Mouse (Mus musculus): ENCODE results near the gene Adam12. TPM values are rescaled to one million over a fixed set of nuclear protein-coding genes. Genes with fewer than 3 reads are reported as not detected.

The Adam12 gene
- polyA plus RNA-seq, 1 experiment from 2014 or later: 3.1 TPM

DNA sequence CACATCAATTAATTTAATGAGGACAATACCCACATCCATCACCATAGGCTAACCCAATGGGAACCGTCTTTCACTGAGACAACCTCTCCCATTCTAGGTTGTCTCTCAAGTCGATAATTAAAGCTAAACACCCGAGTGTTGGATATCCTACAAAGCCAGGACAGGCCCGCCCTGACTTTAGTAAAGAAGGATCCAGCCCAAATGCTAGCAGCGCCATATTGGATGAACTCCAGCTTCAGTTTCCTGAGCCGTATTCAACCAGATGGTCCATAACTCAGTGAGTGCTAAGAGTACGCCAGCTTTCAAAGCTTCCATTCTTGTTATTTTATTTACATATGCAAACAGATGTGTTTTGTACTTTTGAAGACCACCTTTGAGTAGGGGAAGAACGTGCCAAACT is 81.6 kb downstream of the Adam12 start:
- Histone ChIP-seq H3K4me3 (ENCODE audit: low read depth, low read length) (no peak overlapping the region), H3K27me3 (ENCODE audit: control insufficient read depth, insufficient read depth, low read length) (no peaks in the 10 kb centered on the region), H3K36me3 (ENCODE audit: control insufficient read depth, insufficient read depth, low read length) (no peaks in the 10 kb centered on the region), H3K9me3 (ENCODE audit: control insufficient read depth, low read length) (no peaks in the 10 kb centered on the region), H3K9ac (ENCODE audit: low read depth, low read length) (no peak overlapping the region), H3K4me1 (replicated peaks; ENCODE audit: control insufficient read depth, insufficient read depth, low read length) (no peaks in the 10 kb centered on the region), H3K27ac (ENCODE audit: low read depth, low read length) (no peak overlapping the region), H3K4me2 (replicated peaks; ENCODE audit: low read depth, low read length) (no peak overlapping the region)
- no peak for DNase-seq (ENCODE audit: low spot score)
- 88% methylated on average over 8 of the region's 8 CpGs for WGBS
- no peak for ATAC-seq (ENCODE audit: low FRiP score)

DNA sequence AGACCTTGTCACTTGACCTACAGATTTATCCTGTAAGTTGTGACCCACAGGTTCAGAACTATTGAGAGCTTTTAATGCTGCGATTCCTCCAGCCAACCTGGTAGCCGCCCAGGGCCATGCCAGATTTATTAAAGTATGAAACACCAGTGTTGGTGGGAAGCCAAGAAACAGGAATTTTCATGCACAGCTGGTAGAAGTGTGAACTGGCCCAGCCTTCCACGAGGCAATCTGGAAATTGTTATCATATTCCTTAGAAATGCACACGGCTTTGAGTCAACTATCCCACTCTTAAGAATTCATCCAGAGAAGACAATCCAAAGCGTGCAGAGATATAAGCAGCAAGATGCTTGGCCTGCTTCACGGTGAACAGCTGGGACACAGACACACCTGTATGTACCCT is 82.6 kb downstream of the Adam12 start:
- DNase-seq (ENCODE audit: low spot score): no peak
- no peaks in the 10 kb centered on the region for H3K4me1 ChIP-seq (replicated peaks; ENCODE audit: control insufficient read depth, insufficient read depth, low read length)
- no peak overlapping the region for H3K4me3 ChIP-seq (ENCODE audit: low read depth, low read length)
- H3K27ac ChIP-seq (ENCODE audit: low read depth, low read length): no peak overlapping the region
- H3K36me3 ChIP-seq (ENCODE audit: control insufficient read depth, insufficient read depth, low read length): no peaks in the 10 kb centered on the region
- no peaks in the 10 kb centered on the region for H3K27me3 ChIP-seq (ENCODE audit: control insufficient read depth, insufficient read depth, low read length)
- 89% methylated on average over 6 of the region's 6 CpGs for WGBS
- no peak overlapping the region for H3K9ac ChIP-seq (ENCODE audit: low read depth, low read length)
- H3K9me3 ChIP-seq (ENCODE audit: control insufficient read depth, low read length): no peaks in the 10 kb centered on the region
- no peak overlapping the region for H3K4me2 ChIP-seq (replicated peaks; ENCODE audit: low read depth, low read length)
- no peak for ATAC-seq (ENCODE audit: low FRiP score)

DNA sequence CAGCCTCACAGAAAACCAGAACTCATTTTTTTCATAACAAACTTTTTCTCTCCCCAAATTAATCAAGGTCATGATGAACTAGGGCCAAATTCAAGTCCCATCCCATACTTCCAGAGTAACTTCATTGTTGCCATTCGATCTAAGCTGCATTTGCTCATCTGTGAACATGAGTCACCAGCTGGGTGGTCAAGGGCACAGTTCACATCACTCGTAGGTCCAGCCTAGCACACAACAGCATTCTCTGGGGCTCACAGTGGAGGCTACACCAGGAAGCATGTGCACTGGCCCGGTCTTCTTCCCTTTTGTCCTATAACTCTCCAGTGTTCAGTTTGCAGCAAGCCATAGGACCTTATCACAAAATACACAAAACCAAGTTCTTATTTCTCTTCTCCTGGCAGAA is 84.4 kb downstream of the Adam12 start:
- Histone ChIP-seq H3K36me3 (ENCODE audit: control insufficient read depth, insufficient read depth, low read length) (no peaks in the 10 kb centered on the region), H3K27me3 (ENCODE audit: control insufficient read depth, insufficient read depth, low read length) (no peaks in the 10 kb centered on the region), H3K27ac (ENCODE audit: low read depth, low read length) (no peak overlapping the region), H3K4me2 (replicated peaks; ENCODE audit: low read depth, low read length) (no peak overlapping the region), H3K4me1 (replicated peaks; ENCODE audit: control insufficient read depth, insufficient read depth, low read length) (no peaks in the 10 kb centered on the region), H3K9me3 (ENCODE audit: control insufficient read depth, low read length) (no peaks in the 10 kb centered on the region), H3K9ac (ENCODE audit: low read depth, low read length) (no peak overlapping the region), H3K4me3 (ENCODE audit: low read depth, low read length) (no peak overlapping the region)
- WGBS: 84% methylated on average over 3 of the region's 3 CpGs
- DNase-seq (ENCODE audit: low spot score): no peak
- ATAC-seq (ENCODE audit: low FRiP score): no peak

DNA sequence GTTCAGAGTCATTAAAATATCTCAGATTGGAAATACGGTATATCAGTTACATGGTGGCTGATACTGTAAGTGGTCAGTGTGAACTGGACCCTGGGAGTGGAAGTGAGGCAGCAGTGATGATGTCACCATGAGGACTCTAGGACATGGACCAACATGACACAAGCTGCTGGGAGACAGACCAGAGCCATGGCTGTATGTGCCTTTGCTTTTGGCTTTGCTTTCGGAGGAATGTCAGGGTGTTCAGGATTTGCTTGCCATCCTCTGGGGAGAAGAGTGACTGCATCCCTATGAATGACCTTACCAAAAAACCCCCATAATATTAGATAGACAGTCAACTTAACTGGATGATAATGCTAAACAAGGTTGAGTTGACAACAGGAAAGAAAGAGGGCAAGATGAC is 85.1 kb downstream of the Adam12 start:
- Histone ChIP-seq H3K4me2 (replicated peaks; ENCODE audit: low read depth, low read length) (no peak overlapping the region), H3K27me3 (ENCODE audit: control insufficient read depth, insufficient read depth, low read length) (no peaks in the 10 kb centered on the region), H3K36me3 (ENCODE audit: control insufficient read depth, insufficient read depth, low read length) (no peaks in the 10 kb centered on the region), H3K4me3 (ENCODE audit: low read depth, low read length) (no peak overlapping the region), H3K9me3 (ENCODE audit: control insufficient read depth, low read length) (no peaks in the 10 kb centered on the region), H3K4me1 (replicated peaks; ENCODE audit: control insufficient read depth, insufficient read depth, low read length) (no peaks in the 10 kb centered on the region), H3K27ac (ENCODE audit: low read depth, low read length) (no peak overlapping the region), H3K9ac (ENCODE audit: low read depth, low read length) (no peak overlapping the region)
- no peak for ATAC-seq (ENCODE audit: low FRiP score)
- 96% methylated on average over 2 of the region's 2 CpGs for WGBS
- no peak for DNase-seq (ENCODE audit: low spot score)

DNA sequence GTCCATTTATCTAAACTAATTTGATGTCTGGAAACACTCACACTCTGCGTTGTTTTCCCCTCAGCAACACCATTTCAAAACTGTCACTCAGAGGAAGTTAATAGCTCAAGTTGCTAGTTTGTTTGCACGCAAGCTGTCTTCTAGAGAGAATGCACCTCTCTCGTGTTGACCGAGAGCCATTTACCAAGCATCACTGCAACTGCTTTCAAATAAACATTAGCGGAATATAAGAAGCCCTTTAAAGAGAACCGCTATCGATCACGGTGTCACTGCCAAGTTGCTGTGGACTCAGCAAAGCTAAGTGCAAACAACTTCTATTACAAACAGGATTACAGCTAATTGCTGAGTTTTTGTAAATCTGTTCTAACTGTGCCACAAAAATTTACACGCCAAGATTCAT is 87.8 kb downstream of the Adam12 start:
- H3K9ac ChIP-seq (ENCODE audit: low read depth, low read length): no peak overlapping the region
- 91% methylated on average over 9 of the region's 9 CpGs for WGBS
- H3K9me3 ChIP-seq (ENCODE audit: control insufficient read depth, low read length): no peaks in the 10 kb centered on the region
- no peaks in the 10 kb centered on the region for H3K27me3 ChIP-seq (ENCODE audit: control insufficient read depth, insufficient read depth, low read length)
- no peaks in the 10 kb centered on the region for H3K36me3 ChIP-seq (ENCODE audit: control insufficient read depth, insufficient read depth, low read length)
- no peak overlapping the region for H3K4me3 ChIP-seq (ENCODE audit: low read depth, low read length)
- H3K4me2 ChIP-seq (replicated peaks; ENCODE audit: low read depth, low read length): no peak overlapping the region
- no peaks in the 10 kb centered on the region for H3K4me1 ChIP-seq (replicated peaks; ENCODE audit: control insufficient read depth, insufficient read depth, low read length)
- no peak overlapping the region for H3K27ac ChIP-seq (ENCODE audit: low read depth, low read length)
- ATAC-seq (ENCODE audit: low FRiP score): no peak
- no peak for DNase-seq (ENCODE audit: low spot score)

DNA sequence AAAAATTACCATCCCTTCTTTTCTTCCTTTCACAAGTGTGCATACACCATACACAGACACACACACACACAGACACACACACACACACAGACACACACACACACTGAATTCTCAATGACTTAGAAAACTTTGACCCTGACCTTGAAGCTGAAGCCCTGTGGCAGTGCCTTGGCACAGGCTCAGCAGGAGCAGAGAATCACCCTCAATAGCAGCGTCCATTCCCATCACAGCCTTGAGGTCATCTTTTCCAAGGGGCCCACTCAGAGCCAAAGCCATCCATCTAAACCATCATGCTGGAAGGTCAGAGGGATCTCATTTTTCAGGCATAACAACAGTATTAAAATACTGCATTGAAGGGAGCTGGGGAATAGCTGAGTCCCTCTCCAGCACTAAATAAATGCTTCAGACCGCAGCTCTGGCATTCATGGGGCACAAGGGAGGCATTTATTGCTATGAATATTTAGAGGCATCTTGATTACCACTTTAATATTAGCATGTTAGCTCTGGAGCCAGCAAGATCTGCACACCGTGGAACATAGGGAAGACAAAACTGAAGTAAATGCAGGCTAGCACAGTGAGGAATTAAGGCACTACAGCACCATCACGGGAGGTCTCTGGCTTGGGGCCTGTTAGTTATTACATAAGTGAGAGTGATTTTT is 92.5 kb downstream of the Adam12 start:
- 62% methylated on average over 4 of the region's 4 CpGs for WGBS
- H3K9ac ChIP-seq (ENCODE audit: low read depth, low read length): no peak overlapping the region
- no peak overlapping the region for H3K27ac ChIP-seq (ENCODE audit: low read depth, low read length)
- no peak overlapping the region for H3K4me2 ChIP-seq (replicated peaks; ENCODE audit: low read depth, low read length)
- H3K27me3 ChIP-seq (ENCODE audit: control insufficient read depth, insufficient read depth, low read length): no peaks in the 10 kb centered on the region
- H3K4me1 ChIP-seq (replicated peaks; ENCODE audit: control insufficient read depth, insufficient read depth, low read length): no peaks in the 10 kb centered on the region
- no peak overlapping the region for H3K4me3 ChIP-seq (ENCODE audit: low read depth, low read length)
- no peak for DNase-seq (ENCODE audit: low spot score)
- no peaks in the 10 kb centered on the region for H3K9me3 ChIP-seq (ENCODE audit: control insufficient read depth, low read length)
- H3K36me3 ChIP-seq (ENCODE audit: control insufficient read depth, insufficient read depth, low read length): no peaks in the 10 kb centered on the region
- ATAC-seq (ENCODE audit: low FRiP score): no peak

DNA sequence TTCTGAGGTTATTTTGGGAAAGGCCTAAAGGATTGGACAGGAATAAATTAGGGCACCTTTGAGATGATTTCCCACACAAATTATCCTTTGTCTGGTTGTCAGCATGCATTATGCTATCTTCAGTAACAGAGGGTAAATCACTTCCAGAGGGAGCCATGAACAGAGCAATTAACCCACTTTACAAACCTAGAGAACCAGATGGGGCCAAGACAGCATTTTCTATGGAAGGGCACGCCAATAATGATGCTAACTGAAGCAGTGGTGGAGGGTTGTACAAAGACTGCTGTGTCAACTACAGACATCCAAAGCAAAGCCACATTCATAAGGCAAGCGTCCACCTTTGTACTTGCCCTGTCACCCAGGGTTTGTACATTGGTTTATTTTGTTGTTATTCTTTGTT is 99.6 kb downstream of the Adam12 start:
- H3K9me3 ChIP-seq (ENCODE audit: control insufficient read depth, low read length): no peaks in the 10 kb centered on the region
- H3K27ac ChIP-seq (ENCODE audit: low read depth, low read length): 0 out of 2 replicates have a peak overlapping the region, but pooled peaks have one; percentile 36
- peak; percentile 49; the same call in 1 of the 2 replicates for ATAC-seq (ENCODE audit: low FRiP score)
- no peaks in the 10 kb centered on the region for H3K27me3 ChIP-seq (ENCODE audit: control insufficient read depth, insufficient read depth, low read length)
- peak; percentile 38 for DNase-seq (ENCODE audit: low spot score)
- WGBS: 57% methylated on average over 2 of the region's 2 CpGs
- no peaks in the 10 kb centered on the region for H3K4me1 ChIP-seq (replicated peaks; ENCODE audit: control insufficient read depth, insufficient read depth, low read length)
- no peaks in the 10 kb centered on the region for H3K36me3 ChIP-seq (ENCODE audit: control insufficient read depth, insufficient read depth, low read length)
- H3K4me3 ChIP-seq (ENCODE audit: low read depth, low read length): no peak overlapping the region
- no peak overlapping the region for H3K4me2 ChIP-seq (replicated peaks; ENCODE audit: low read depth, low read length)
- no peak overlapping the region for H3K9ac ChIP-seq (ENCODE audit: low read depth, low read length)

DNA sequence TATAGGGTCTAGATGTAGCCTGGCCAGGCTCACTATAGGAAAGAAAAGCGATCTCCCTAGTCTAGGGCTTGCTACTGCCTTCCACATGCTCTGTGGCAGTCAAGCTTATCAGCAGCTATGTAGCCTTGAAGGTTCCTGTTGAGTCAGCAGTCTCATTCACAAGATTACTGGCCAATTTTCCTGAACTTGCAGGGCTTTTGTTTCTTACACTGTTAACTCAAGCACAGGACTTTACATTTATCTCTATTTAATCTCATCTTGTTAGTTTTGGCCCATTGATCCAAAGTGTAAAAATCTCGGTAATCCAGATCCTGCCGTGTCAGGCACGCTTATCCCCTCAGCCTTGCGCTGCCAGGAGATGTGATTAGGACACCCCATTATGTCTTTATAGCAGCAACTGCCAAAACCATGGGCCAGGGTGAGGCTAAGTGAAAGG is 103.8 kb downstream of the Adam12 start:
- H3K4me1 ChIP-seq (replicated peaks; ENCODE audit: control insufficient read depth, insufficient read depth, low read length): no peaks in the 10 kb centered on the region
- H3K4me2 ChIP-seq (replicated peaks; ENCODE audit: low read depth, low read length): no peak overlapping the region
- 87% methylated on average over 5 of the region's 5 CpGs for WGBS
- no peaks in the 10 kb centered on the region for H3K27me3 ChIP-seq (ENCODE audit: control insufficient read depth, insufficient read depth, low read length)
- H3K9me3 ChIP-seq (ENCODE audit: control insufficient read depth, low read length): no peaks in the 10 kb centered on the region
- no peak overlapping the region for H3K27ac ChIP-seq (ENCODE audit: low read depth, low read length)
- no peak overlapping the region for H3K9ac ChIP-seq (ENCODE audit: low read depth, low read length)
- H3K4me3 ChIP-seq (ENCODE audit: low read depth, low read length): no peak overlapping the region
- H3K36me3 ChIP-seq (ENCODE audit: control insufficient read depth, insufficient read depth, low read length): no peaks in the 10 kb centered on the region
- no peak for DNase-seq (ENCODE audit: low spot score)
- no peak for ATAC-seq (ENCODE audit: low FRiP score)

DNA sequence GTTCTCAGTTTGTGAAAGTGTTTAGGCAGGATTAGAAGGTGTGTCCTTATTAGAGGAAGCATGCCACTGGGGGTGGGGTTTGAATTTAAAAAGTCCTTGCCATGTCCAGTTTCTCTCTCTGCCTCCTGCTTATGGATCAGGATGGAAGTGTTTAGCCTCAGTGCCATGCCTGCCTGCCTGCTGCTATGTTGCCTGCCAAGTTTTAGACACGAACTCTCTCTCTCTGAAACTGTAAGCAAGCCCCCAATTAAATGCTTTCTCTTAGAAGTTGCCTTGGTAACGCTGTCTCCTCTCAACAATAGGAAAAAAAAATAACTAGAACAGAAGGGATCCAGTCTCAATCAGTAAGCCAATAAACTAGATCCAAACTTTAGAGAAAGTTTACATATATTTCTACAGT is 110.5 kb downstream of the Adam12 start:
- H3K9ac ChIP-seq (ENCODE audit: low read depth, low read length): no peak overlapping the region
- no peaks in the 10 kb centered on the region for H3K36me3 ChIP-seq (ENCODE audit: control insufficient read depth, insufficient read depth, low read length)
- no peak overlapping the region for H3K4me2 ChIP-seq (replicated peaks; ENCODE audit: low read depth, low read length)
- no peaks in the 10 kb centered on the region for H3K27me3 ChIP-seq (ENCODE audit: control insufficient read depth, insufficient read depth, low read length)
- H3K27ac ChIP-seq (ENCODE audit: low read depth, low read length): no peak overlapping the region
- no peaks in the 10 kb centered on the region for H3K9me3 ChIP-seq (ENCODE audit: control insufficient read depth, low read length)
- no peak overlapping the region for H3K4me3 ChIP-seq (ENCODE audit: low read depth, low read length)
- H3K4me1 ChIP-seq (replicated peaks; ENCODE audit: control insufficient read depth, insufficient read depth, low read length): no peaks in the 10 kb centered on the region
- WGBS: 43% methylated on average over 2 of the region's 2 CpGs
- no peak for ATAC-seq (ENCODE audit: low FRiP score)
- no peak for DNase-seq (ENCODE audit: low spot score)
